Mouse (Mus musculus): ENCODE data around the gene Lhpp. TPM values are rescaled to one million over a fixed set of nuclear protein-coding genes. Genes with fewer than 3 reads are reported as not detected.

The Lhpp gene
- 31.1 TPM for polyA plus RNA-seq (2014; fragmentation: Illumina TruSeq; extraction: RNeasy Lipid Tissue Mini Kit (QIAGEN cat#74804); ENCODE audit: low read depth, low replicate concordance)

GRCm38 (mm10) chr7:132610468-132611318 lies at the start of gene Lhpp:
Gene Lhpp (plus strand): TSS chr7:132610638.

DNA sequence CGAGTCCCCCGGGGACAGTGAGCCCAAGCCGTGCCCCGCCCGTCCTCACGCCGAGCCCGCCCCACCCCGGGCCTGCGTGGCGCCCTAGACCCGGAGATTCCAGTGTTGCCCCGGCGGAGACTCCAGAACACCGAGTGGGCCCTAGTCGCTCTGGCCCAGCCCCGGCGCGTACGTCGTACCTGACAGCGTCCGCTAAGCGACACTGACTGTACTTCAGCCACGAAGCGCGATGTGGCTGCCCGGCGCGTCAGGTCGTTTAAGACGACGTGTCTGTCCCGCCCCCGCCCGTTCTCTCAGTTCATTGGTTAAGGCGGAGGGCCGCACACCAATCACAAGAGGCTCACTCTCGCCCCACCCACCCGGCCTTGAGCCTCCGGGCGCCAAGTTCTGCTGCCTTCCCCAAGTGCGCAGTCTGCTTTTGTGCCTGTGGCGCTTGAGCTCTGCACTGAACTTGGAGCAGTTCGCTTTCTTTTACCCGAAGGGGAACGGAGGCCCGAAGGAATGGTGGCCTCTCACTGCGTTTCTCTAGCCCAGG lies 34.3 kb upstream of the Lhpp start, which contains the start of gene Oat:
Gene Oat, minus strand, starts transcription at position 283 of the 535 bp plus-strand sequence.

GRCm38 (mm10) chr7:132599071-132599975 lies 11.1 kb upstream of the Lhpp start, which contains the start of gene Nkx1-2:
Gene Nkx1-2 (minus strand): TSS chr7:132599637.

Other genes starting within 250 kb of the Lhpp start
- 938 TPM for gene Oat, start 34.2 kb upstream of the Lhpp start, polyA plus RNA-seq (2014; fragmentation: Illumina TruSeq; extraction: RNeasy Lipid Tissue Mini Kit (QIAGEN cat#74804); ENCODE audit: low read depth, low replicate concordance)
- gene Nkx1-2, start 11.0 kb upstream of the Lhpp start, polyA plus RNA-seq (2014; fragmentation: Illumina TruSeq; extraction: RNeasy Lipid Tissue Mini Kit (QIAGEN cat#74804); ENCODE audit: low read depth, low replicate concordance), result 0.11 TPM
- 1.3 TPM for gene Fam53b, start 203.2 kb downstream of the Lhpp start, polyA plus RNA-seq (2014; fragmentation: Illumina TruSeq; extraction: RNeasy Lipid Tissue Mini Kit (QIAGEN cat#74804); ENCODE audit: low read depth, low replicate concordance)
- gene Eef1akmt2, start 242.0 kb downstream of the Lhpp start, polyA plus RNA-seq (2014; fragmentation: Illumina TruSeq; extraction: RNeasy Lipid Tissue Mini Kit (QIAGEN cat#74804); ENCODE audit: low read depth, low replicate concordance), result 24.3 TPM
- 35.5 TPM for gene Abraxas2, start 248.6 kb downstream of the Lhpp start, polyA plus RNA-seq (2014; fragmentation: Illumina TruSeq; extraction: RNeasy Lipid Tissue Mini Kit (QIAGEN cat#74804); ENCODE audit: low read depth, low replicate concordance)

Data from liver, adult 10 weeks (tissue).